Mouse (Mus musculus) olfactory bulb, adult 2 months (tissue): ENCODE measurements around the gene Afdn.

Experiments
- CTCF ChIP-seq: fragments of 200-500 bp; IDR thresholded peaks from 2 replicates; pipeline ENCODE4 v1.5.1; 2012; ENCODE audit warnings: low read depth, mild to moderate bottlenecking, low read length, moderate library complexity; ENCODE audit not compliant: insufficient read depth
- POLR2A ChIP-seq: fragments of 200-500 bp; IDR thresholded peaks from 2 replicates; pipeline ENCODE4 v1.6.1; 2012; ENCODE audit warnings: mild to moderate bottlenecking, low read depth, low read length, moderate library complexity; ENCODE audit not compliant: insufficient read depth

GRCm38 (mm10) chr17:13907681-13908080 lies 147.3 kb downstream of the Afdn start:
- no peak for TF ChIP-seq CTCF
- TF ChIP-seq POLR2A, result no peak
